Mouse (Mus musculus) embryonic stem cell, embryonic (primary cell): ENCODE measurements around the gene Gm17387.

ENCODE experiments used
- CTCF ChIA-PET, 4 experiments: fragments of 300-600 bp in 2 of 4; fragments of 350-600 bp in 2 of 4; sonication (Branson Sonifier 250); formaldehyde crosslinking; loops; one replicate each; lab custom pipeline; 2022; ENCODE audit warnings: inconsistent platforms in 2 of 4; lab: Charles Lee
- POLR2A ChIA-PET, 4 experiments: fragments of 300-600 bp in 2 of 4; fragments of 350-600 bp in 2 of 4; sonication (Branson Sonifier 250); formaldehyde crosslinking; loops; one replicate each; lab custom pipeline; 2022; ENCODE audit warnings: antibody characterized with exemption in 4 of 4, inconsistent platforms in 1 of 4; lab: Charles Lee

Gene Gm17387

DNA sequence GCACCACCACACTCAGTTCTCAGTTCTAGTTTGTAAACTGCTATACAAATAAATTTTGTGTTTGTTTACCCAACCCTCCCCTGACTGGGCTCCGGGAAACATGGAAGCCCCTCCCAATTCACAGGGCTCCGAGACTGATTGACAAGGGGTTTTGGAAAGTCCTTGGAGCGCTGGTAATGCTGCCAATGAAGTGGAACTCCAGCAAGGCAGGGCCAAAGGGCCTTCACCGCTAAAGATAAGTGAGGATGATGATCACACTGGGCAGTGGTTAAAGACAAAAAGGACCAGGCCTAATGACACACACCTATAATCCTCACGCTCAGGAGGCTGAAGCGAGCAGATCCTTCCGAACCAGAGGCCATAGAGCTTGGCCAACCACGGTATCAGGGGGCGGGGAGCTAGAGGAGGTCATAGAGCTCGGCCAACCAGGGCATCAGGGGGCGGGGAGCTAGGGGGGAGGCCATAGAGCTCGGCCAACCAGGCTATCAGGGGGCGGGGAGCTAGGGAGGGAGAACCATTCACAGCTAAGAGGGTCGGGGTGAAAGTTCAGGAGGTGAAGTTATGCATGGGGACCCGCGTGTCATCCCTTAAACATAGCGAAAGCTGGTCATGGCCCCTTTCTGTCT, 22.2 kb downstream of the Gm17387 start:
- CTCF ChIA-PET = interaction anchor here (0.5 to 2.2 kb wide), 30 partner anchors 9 to 960 kb away, joined by 3 to 14 read pairs (median 4); partner anchors contain the start of genes B4galnt4 (in 1 of the 4), Pgghg (in 1 of the 4), Phrf1 (in 1 of the 4) and Ptdss2 (in 1 of the 4)
- POLR2A ChIA-PET = interaction anchor here in 3 of 4 experiments (0.5 to 2.5 kb wide), 52 partner anchors 8 to 392 kb away, joined by 3 to 31 read pairs (median 4); partner anchors contain the start of genes Rassf7 (in 2 of the 3), B4galnt4 (in 1 of the 3), Gm45785 (in 1 of the 3) and Ifitm1 (in 1 of the 3)

DNA sequence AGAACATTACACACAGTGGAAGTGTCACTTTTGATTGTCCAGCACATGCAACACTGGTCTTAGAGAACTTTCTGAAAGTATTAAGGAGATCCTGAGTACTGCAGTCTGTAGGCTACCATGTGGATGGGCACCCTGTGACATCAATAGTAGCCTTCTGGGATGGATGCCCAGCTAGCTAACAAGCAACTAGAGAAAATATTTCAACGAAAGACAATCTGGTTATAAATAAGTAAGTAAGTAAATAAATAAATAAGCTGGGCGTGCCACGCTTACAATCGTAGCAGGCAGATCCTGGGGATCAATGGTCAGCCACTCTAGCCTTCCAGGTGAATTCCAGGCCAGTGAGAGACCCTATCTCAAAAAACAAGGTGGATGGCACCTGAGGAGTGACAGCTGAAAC, 23.1 kb downstream of the Gm17387 start:
- POLR2A ChIA-PET = interaction anchor here in 2 of 4 experiments (0.6 to 2.5 kb wide), 20 partner anchors 8 to 148 kb away, joined by 3 to 31 read pairs (median 5); partner anchors contain the start of genes B4galnt4 (in 1 of the 2), Ifitm1 (in 1 of the 2) and Pgghg (in 1 of the 2)
- CTCF ChIA-PET = interaction anchor here (0.6 to 2.2 kb wide), 10 partner anchors 13 to 961 kb away, joined by 3 to 14 read pairs (median 6); partner anchors contain the start of gene Ptdss2 (in 1 of the 4)

DNA sequence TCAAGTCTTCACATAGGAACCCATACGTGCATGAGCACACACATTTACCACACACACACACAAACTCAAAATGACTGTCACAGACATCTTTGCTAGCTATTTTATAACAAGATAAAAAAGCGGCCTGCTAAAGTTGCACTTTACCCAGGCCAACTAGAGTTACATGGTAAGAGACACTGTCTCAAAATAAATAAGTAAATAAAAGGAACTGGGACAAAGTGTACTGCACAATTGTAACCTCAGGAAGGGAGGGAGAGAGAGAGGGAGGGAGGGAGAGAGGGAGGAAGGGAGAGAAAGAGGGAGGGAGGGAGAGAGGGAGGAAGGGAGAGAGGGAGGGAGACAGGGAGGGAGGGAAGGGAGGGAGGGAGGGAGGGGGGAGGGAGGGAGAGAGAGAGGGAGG, 23.5 kb downstream of the Gm17387 start:
- CTCF ChIA-PET = interaction anchor here in 1 of 4 experiments (1.5 to 2.2 kb wide), 3 partner anchors 17 to 144 kb away, joined by 6 to 13 read pairs (median 9); no protein-coding TSS in a partner anchor
- POLR2A ChIA-PET = interaction anchor here in 3 of 4 experiments (0.6 to 2.5 kb wide), 17 partner anchors 8 to 125 kb away, joined by 3 to 31 read pairs (median 4); partner anchors contain the start of genes B4galnt4 (in 1 of the 3), Ifitm1 (in 1 of the 3) and Pgghg (in 1 of the 3)

DNA sequence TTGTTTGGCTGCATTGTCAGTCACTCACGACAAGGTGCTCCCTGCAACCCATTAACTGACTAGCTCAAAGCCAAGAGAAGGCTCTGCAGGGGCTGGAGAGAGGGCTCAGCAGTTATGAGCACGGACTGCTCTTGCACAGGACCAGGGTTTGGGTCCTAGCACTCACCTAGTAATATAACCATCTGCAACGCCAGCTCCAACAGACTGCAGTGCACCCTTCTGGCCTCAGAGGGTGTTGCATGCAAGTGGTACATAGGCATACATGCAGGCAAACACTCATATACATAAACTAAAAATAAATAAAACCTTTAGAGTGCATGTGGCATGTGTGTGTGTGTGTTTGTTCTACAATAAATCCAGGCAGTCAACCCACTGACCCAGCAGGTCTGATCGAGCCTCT, 26.9 kb downstream of the Gm17387 start:
- CTCF ChIA-PET = interaction anchor here (0.6 to 2.5 kb wide), 19 partner anchors 8 to 1692 kb away, joined by 3 to 13 read pairs (median 4); partner anchors contain the start of genes Lrrc56 (in 1 of the 4) and Utf1 (in 1 of the 4)
- POLR2A ChIA-PET = interaction anchor here in 3 of 4 experiments (0.7 to 2.3 kb wide), 28 partner anchors 8 to 306 kb away, joined by 3 to 14 read pairs (median 4); partner anchors contain the start of genes Hras (in 1 of the 3), Lrrc56 (in 1 of the 3), Pgghg (in 1 of the 3) and Rnh1 (in 1 of the 3)

DNA sequence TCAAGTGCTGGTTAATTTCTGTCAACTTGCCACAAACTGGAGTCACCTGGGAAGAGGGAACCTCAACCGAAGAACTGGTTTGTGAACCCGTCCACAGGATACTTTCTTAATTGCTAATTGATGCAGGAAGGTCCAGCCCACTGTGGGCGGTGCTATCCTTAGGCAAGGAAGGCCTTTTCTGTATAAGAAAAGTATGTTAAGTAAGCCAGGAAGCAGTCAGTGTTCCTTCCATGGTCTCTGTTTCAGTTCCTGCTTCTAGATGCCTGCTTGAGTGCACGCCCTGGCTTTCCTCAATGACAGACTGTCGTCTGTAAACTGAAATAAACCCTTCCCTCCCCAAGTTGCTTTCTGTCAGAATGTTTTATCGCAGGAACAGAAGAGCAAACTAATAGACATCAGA, 28.0 kb downstream of the Gm17387 start:
- POLR2A ChIA-PET = interaction anchor here in 2 of 4 experiments (1.1 to 1.8 kb wide), 5 partner anchors 9 to 67 kb away, joined by 3 to 5 read pairs (median 4); partner anchors contain the start of gene Sigirr (in 1 of the 2)
- CTCF ChIA-PET = interaction anchor here in 3 of 4 experiments (1.0 to 2.4 kb wide), 7 partner anchors 7 to 149 kb away, joined by 3 to 13 read pairs (median 5); no protein-coding TSS in a partner anchor

DNA sequence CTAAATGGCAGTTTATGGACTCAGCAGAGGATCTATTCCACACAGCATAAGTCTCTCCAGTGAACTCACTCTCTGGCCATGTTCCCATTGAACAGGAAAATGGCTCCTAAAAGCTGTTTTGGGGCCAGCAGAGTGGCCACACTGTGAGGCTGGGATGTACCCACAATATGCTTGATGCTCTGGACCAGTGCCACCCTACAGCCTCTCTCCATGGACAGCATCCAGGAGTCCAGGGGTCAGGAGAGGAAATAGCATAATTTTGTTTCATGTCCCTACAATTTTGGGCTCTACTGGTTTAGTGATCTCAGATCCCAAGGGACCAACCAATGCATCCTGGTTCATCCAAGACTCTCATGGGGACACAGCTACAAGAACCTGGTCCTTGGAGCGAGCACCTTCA, 28.6 kb downstream of the Gm17387 start:
- ChIA-PET POLR2A (interaction anchor here in 2 of 4 experiments (0.5 to 1.2 kb wide), 2 partner anchors 12 to 113 kb away, joined by 3 read pairs; no protein-coding TSS in a partner anchor), CTCF (no interaction called here)

DNA sequence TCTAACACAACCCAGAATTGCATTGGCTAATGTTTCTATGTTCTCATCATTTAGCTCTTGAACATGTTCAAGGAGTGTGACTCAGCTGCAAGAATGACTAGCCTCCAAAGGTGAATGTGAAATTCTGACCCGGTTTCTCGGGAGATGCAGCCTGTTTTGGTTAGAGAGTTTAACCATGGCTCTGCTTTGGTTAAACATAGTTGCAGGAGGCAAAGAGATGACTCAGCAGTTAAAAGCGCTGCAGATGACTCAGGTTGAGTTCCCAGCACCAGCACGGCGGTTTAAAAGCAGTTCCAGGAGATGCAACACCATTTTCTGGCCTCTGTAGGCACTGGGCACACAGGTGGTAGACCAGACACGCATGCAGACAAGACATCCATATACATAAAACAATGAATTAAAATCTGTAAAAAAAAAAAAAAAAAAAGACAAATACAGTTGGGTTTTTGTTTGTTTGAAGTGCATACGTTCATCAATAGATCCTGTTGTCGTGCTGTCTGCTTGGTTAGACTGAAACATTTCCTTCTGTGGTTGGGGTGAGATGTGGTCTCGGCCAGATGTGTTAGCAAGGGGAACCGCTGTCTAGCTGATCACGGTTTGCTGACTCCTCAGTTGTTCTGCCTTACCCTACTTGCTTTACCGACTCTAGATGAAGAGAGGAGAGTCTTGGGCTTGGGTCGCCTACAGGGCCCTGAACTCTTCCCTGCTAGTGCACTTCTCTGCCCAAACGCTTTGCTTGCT, 29.8 kb downstream of the Gm17387 start:
- ChIA-PET POLR2A (interaction anchor here in 2 of 4 experiments (0.6 to 1.8 kb wide), 4 partner anchors 10 to 1115 kb away, joined by 3 to 6 read pairs (median 4); partner anchors contain the start of genes Bet1l (in 1 of the 2), Ric8a (in 1 of the 2) and Utf1 (in 1 of the 2)), CTCF (interaction anchor here in 3 of 4 experiments (0.7 to 2.7 kb wide), 7 partner anchors 10 to 872 kb away, joined by 3 to 19 read pairs (median 4); no protein-coding TSS in a partner anchor)

DNA sequence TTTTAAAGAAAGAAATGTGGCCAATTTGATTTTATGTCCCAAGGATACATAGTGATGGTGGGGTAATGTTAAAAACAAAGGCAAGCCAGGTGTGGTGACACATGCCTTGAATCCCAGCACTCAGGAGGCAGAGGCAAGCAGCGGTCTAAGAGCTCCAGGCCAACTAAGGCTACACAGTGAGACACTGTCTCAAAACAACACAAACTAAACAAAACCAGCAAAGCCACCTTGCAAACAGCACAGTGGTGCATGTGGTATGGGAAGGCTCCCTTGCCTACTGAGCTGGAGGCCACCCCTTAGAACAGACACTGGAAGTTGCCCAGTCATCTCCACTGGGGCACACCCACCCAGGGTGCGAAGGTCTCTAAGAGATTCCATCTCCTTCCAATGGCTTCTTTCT, 31.0 kb downstream of the Gm17387 start:
- CTCF ChIA-PET = interaction anchor here in 3 of 4 experiments (0.5 to 2.7 kb wide), 15 partner anchors 9 to 157 kb away, joined by 3 to 19 read pairs (median 4); no protein-coding TSS in a partner anchor
- POLR2A ChIA-PET = interaction anchor here in 3 of 4 experiments (0.6 to 5.8 kb wide), 44 partner anchors 8 to 420 kb away, joined by 3 to 33 read pairs (median 4); partner anchors contain the start of genes Rnh1 (in 2 of the 3), Zfp941 (in 2 of the 3), Bet1l (in 1 of the 3) and Ifitm1 (in 1 of the 3)

DNA sequence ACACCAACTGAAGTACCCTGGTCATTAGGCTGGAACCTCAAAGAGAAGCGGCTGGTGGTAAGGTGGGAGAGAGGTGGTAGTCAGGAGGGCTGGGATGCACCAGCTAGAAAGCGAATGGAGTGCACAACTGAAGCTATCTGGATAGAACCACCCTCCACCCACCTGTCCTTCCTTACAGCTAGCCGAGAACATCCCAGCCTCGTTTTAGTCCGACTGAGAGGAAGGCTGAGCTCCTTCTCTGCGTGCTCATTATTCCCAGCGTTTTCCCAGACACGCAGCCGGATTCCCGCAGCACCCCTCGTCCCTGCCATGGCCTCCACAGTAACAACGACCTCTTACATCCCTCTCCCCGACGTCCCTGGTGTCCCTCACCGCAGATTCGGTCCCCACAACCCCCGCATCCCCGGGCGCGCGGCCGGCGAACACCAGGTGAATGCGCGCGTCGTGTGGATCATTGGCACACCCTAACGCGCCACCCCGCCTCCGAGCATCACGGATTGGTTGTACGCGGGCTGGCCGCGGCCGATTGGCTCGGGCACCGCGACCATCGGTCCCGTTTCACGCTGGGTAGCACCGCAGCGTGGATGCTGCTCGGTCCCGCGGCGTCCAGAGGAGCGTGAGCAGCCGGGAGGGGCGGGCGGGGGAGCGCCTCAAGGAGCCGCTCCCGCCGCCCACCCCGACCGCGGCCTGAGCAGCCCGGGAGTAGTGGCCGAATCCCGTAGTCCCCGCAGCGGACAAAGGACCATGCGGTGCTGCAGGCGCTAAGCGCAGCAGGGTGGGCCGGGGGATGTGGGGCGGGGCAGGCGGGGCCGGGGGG, 31.7 kb downstream of the Gm17387 start, which contains the start of gene B4galnt4:
B4galnt4 (plus strand) TSS at position 679 of the 817 bp plus-strand sequence.
- CTCF ChIA-PET = interaction anchor here in 3 of 4 experiments (0.5 to 2.7 kb wide), 23 partner anchors 9 to 334 kb away, joined by 3 to 19 read pairs (median 4); no protein-coding TSS in a partner anchor
- POLR2A ChIA-PET = interaction anchor here in 3 of 4 experiments (0.6 to 5.8 kb wide), 47 partner anchors 9 to 331 kb away, joined by 3 to 33 read pairs (median 4); partner anchors contain the start of genes Rnh1 (in 2 of the 3), Zfp941 (in 2 of the 3), Bet1l (in 1 of the 3) and Ifitm1 (in 1 of the 3)

DNA sequence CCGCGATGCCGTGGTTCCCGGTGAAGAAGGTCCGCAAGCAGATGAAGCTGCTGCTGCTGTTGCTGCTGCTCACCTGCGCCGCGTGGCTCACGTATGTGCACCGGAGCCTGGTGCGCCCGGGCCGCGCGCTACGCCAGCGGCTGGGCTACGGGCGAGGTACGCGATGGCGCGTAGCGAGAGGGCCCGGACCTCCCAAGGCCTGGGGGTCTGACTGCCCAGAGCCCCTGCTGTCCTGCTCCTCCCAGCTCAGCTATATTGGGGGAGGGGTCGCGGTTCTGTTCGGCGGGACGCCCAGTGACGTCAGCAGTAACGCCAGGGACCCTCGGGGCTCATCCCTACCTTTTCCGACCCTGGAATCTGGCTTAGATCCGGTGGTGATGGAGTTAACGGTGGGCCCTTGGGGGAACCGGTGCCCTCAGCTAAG, 32.4 kb downstream of the Gm17387 start:
- CTCF ChIA-PET = interaction anchor here (0.5 to 2.7 kb wide), 16 partner anchors 9 to 397 kb away, joined by 3 to 19 read pairs (median 3); no protein-coding TSS in a partner anchor

DNA sequence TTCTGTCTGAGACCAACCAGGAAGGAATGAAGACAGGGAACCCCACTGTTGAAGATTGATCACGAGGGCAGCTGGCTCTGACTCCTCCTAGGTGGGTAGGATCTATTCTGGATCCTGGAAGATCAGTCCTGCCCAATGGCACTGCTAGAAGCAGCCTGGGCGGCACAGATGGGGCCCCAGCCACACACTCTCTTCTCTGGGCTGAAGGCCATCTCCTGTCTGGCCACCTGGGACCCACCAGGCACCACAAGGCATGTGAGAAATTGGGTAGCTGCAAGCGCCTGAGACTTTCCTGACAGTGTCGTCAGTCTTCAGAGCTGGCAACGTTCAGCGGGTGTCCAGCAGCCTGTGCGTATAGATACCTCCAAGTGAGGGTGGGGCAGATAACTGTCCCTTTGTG, 33.6 kb downstream of the Gm17387 start:
- CTCF ChIA-PET = interaction anchor here in 3 of 4 experiments (0.9 to 2.5 kb wide), 5 partner anchors 8 to 153 kb away, joined by 3 to 8 read pairs (median 4); no protein-coding TSS in a partner anchor
- POLR2A ChIA-PET = interaction anchor here in 3 of 4 experiments (0.6 to 5.8 kb wide), 25 partner anchors 7 to 385 kb away, joined by 3 to 33 read pairs (median 3); partner anchors contain the start of genes Ric8a (in 2 of the 3), Bet1l (in 1 of the 3), Ifitm2 (in 1 of the 3) and Rnh1 (in 1 of the 3)

More for the DNA sequence above, 32.4 kb downstream of the Gm17387 start:
- POLR2A ChIA-PET = interaction anchor here in 3 of 4 experiments (0.6 to 5.8 kb wide), 19 partner anchors 9 to 331 kb away, joined by 3 to 33 read pairs (median 4); partner anchors contain the start of genes Ifitm2 (in 1 of the 3), Sigirr (in 1 of the 3), Taldo1 (in 1 of the 3) and Urah (in 1 of the 3)

DNA sequence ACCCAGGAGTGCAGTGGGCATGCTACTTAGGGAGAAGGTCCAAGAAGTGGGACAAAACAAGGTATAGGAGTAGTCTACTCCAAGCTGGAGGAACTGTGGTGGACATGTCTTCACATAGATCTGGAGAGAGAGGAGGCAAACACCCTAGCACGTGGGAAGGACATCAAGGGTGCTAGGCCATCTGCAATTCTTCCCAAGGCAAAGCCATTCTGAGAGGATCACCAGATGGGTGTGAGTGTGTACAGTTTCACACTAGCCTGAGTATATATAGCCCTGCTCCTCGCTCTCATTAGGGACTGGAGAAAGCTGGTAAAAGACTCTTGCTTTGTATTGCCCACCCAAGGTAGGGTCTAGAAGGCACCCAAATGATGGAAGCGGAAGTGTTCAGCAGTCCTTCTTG, 34.4 kb downstream of the Gm17387 start:
- CTCF ChIA-PET = interaction anchor here in 2 of 4 experiments (1.1 to 2.5 kb wide), 3 partner anchors 7 to 160 kb away, joined by 4 to 8 read pairs (median 6); no protein-coding TSS in a partner anchor
- POLR2A ChIA-PET = interaction anchor here in 3 of 4 experiments (1.0 to 5.8 kb wide), 18 partner anchors 8 to 366 kb away, joined by 3 to 33 read pairs (median 5); partner anchors contain the start of genes Bet1l (in 1 of the 3), Cend1 (in 1 of the 3), Ifitm2 (in 1 of the 3) and Ric8a (in 1 of the 3)

DNA sequence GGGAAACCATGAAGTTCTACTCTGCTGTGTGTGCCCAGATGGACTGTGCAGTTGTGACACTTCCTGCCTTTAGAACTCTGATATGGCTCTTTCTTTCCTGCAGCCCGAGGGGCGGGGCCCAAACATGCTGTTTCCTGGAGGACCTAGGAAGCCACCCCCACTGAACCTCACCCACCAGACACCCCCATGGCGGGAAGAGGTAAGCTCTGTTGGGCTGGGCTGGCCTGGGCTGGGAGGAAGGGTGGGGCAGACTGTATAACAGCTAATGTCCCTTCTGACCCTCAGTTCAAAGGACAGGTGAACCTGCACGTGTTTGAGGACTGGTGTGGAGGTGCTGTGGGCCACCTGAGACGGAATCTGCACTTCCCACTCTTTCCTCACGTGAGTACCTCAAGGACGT, 35.2 kb downstream of the Gm17387 start:
- ChIA-PET POLR2A (interaction anchor here (0.6 to 5.8 kb wide), 34 partner anchors 9 to 365 kb away, joined by 3 to 33 read pairs (median 4); partner anchors contain the start of genes Rassf7 (in 2 of the 4), Rnh1 (in 2 of the 4), Bet1l (in 1 of the 4) and Cend1 (in 1 of the 4)), CTCF (interaction anchor here in 3 of 4 experiments (0.5 to 1.8 kb wide), 13 partner anchors 8 to 292 kb away, joined by 3 to 6 read pairs (median 4); no protein-coding TSS in a partner anchor)

DNA sequence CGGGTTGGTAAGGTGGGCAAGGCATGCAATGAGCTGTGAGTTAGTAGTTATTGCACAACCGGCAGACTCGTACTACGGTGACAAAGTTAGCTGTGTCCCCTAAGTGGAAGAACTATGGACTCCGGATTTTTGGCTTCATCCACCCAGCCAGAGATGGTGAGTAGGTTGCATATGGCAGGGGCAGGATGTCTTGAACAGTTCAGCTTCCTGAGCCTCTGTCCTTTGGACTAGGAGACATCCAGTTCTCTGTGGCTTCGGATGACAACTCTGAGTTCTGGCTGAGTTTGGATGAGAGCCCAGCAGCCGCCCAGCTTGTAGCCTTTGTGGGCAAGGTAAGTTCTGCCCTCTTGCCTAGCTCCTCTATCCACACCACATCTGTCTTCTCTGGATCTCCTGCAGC, 35.6 kb downstream of the Gm17387 start:
- ChIA-PET CTCF (interaction anchor here in 3 of 4 experiments (0.5 to 1.8 kb wide), 15 partner anchors 9 to 291 kb away, joined by 3 to 6 read pairs (median 4); no protein-coding TSS in a partner anchor), POLR2A (interaction anchor here (0.6 to 5.8 kb wide), 34 partner anchors 8 to 365 kb away, joined by 3 to 33 read pairs (median 4); partner anchors contain the start of genes Rnh1 (in 2 of the 4), Bet1l (in 1 of the 4), Cend1 (in 1 of the 4) and Gm45785 (in 1 of the 4))

DNA sequence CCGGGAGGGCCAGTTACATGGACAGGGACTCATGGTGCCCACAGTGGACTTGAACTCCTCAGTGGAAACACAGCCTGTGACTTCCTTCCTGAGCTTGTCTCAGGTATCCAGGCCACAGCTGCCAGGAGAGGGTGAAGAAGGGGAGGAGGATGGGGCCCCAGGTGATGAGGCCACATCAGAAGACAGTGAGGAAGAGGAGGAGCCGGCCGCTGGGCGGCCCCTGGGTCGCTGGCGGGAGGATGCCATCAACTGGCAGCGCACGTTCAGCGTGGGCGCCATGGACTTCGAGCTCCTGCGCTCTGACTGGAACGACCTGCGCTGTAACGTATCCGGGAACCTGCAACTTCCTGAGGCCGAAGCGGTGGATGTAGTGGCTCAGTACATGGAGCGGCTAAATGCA, 39.4 kb downstream of the Gm17387 start:
- ChIA-PET CTCF (interaction anchor here in 1 of 4 experiments (0.5 to 1.7 kb wide), 4 partner anchors 11 to 394 kb away, joined by 3 to 4 read pairs (median 4); no protein-coding TSS in a partner anchor), POLR2A (interaction anchor here in 3 of 4 experiments (0.6 to 6.7 kb wide), 11 partner anchors 9 to 212 kb away, joined by 3 to 48 read pairs (median 4); partner anchors contain the start of genes Gm45785 (in 1 of the 3) and Ric8a (in 1 of the 3))
